Mouse (Mus musculus) CH12.LX (cell line): ENCODE results near the gene Pdss2. TPM values are rescaled to one million over a fixed set of nuclear protein-coding genes. Genes with fewer than 3 reads are reported as not detected.

Source experiments
- DNase-seq: peaks from one replicate; pipeline ENCODE4 v3.0.0-alpha.2; 2013; ENCODE audit errors: extremely low read depth
- H3K27ac ChIP-seq: 2 replicates; pipeline ENCODE4 v1.5.1; 2012; ENCODE audit warnings: low read depth, mild to moderate bottlenecking, control low read depth, moderate library complexity; ENCODE audit not compliant: insufficient read depth
- H3K27me3 ChIP-seq: replicated peaks from 2 replicates; pipeline ENCODE3; 2012; ENCODE audit warnings: inconsistent platforms
- H3K36me3 ChIP-seq, 2 experiments: replicated peaks in 1 of 2; 2 replicates each; pipeline versions ENCODE3 to v1.6.1; 2012; ENCODE audit warnings: inconsistent platforms in 1 of 2, low read length in 1 of 2, mild to moderate bottlenecking in 1 of 2, mixed read lengths in 1 of 2, moderate library complexity in 1 of 2; ENCODE audit not compliant: control insufficient read depth in 1 of 2, insufficient read depth in 1 of 2
- H3K4me1 ChIP-seq, 2 experiments: 2 replicates each; pipeline ENCODE4 v1.6.1; 2012; ENCODE audit warnings: inconsistent platforms in 1 of 2, moderate library complexity in 1 of 2; ENCODE audit not compliant: insufficient read depth in 2 of 2, control insufficient read depth in 1 of 2
- H3K4me2 ChIP-seq: 2 replicates; pipeline ENCODE4 v1.6.1; 2012; ENCODE audit warnings: low read depth, mild to moderate bottlenecking, control low read depth; ENCODE audit not compliant: poor library complexity, insufficient read depth, severe bottlenecking
- H3K4me3 ChIP-seq, 3 experiments: fragments of 150-350 bp in 1 of 3; sonication (generic) in 1 of 3; replicated peaks in 1 of 3; 2 replicates each; pipeline versions ENCODE3 to v1.5.1; 2011 to 2012; ENCODE audit warnings: low read depth in 2 of 3, low read length in 2 of 3, mild to moderate bottlenecking in 2 of 3, moderate library complexity in 2 of 3, control low read depth in 1 of 3, improper control_type of control experiment in 1 of 3, inconsistent platforms in 1 of 3, mixed read lengths in 1 of 3; ENCODE audit not compliant: poor library complexity in 1 of 3
- H3K79me2 ChIP-seq: replicated peaks from 2 replicates; pipeline ENCODE4 v1.6.1; 2012; ENCODE audit warnings: mild to moderate bottlenecking, moderate library complexity; ENCODE audit not compliant: control insufficient read depth, poor library complexity, insufficient read depth, severe bottlenecking; ENCODE audit errors: extremely low read depth
- H3K9ac ChIP-seq: 2 replicates; pipeline ENCODE4 v1.6.1; 2012; ENCODE audit warnings: low read depth, mild to moderate bottlenecking, control low read depth, moderate library complexity; ENCODE audit not compliant: insufficient read depth
- H3K9me3 ChIP-seq: replicated peaks from 2 replicates; pipeline ENCODE3; 2012; ENCODE audit warnings: low read length, inconsistent platforms, mixed read lengths
- CHD1 ChIP-seq: IDR thresholded peaks from 2 replicates; pipeline ENCODE4 v1.6.1; 2012; ENCODE audit warnings: low read depth, low read length, improper control_type of control experiment, inconsistent platforms
- CHD2 ChIP-seq: IDR thresholded peaks from 2 replicates; pipeline ENCODE4 v1.6.1; 2011; ENCODE audit warnings: low read length, improper control_type of control experiment
- CTCF ChIP-seq, 2 experiments: IDR thresholded peaks in 1 of 2; conservative IDR thresholded peaks in 1 of 2; 2 replicates each; pipeline ENCODE4 v1.5.1; 2011 to 2012; ENCODE audit warnings: low read depth in 2 of 2, low read length in 2 of 2, improper control_type of control experiment in 1 of 2, inconsistent platforms in 1 of 2, mild to moderate bottlenecking in 1 of 2, moderate library complexity in 1 of 2
- E2F4 ChIP-seq: IDR thresholded peaks from 2 replicates; pipeline ENCODE4 v1.6.1; 2011; ENCODE audit warnings: low read depth, low read length, improper control_type of control experiment; ENCODE audit not compliant: insufficient replicate concordance
- ELF1 ChIP-seq: IDR thresholded peaks from 2 replicates; pipeline ENCODE4 v1.6.1; 2014; ENCODE audit warnings: low read depth, mild to moderate bottlenecking, inconsistent platforms, low read length, improper control_type of control experiment
- ETS1 ChIP-seq: conservative IDR thresholded peaks from 2 replicates; pipeline ENCODE4 v1.6.1; 2012; ENCODE audit warnings: low read depth, mild to moderate bottlenecking, inconsistent platforms, low read length, improper control_type of control experiment, moderate library complexity
- HCFC1 ChIP-seq: IDR thresholded peaks from 2 replicates; pipeline ENCODE4 v1.6.1; 2012; ENCODE audit warnings: low read depth, mild to moderate bottlenecking, inconsistent platforms, low read length, improper control_type of control experiment
- IRF4 ChIP-seq: IDR thresholded peaks from 2 replicates; pipeline ENCODE4 v1.6.1; 2014; ENCODE audit warnings: low read depth, mild to moderate bottlenecking, inconsistent platforms, low read length, improper control_type of control experiment
- JUN ChIP-seq: IDR thresholded peaks from 2 replicates; pipeline ENCODE4 v1.6.1; 2011; ENCODE audit warnings: low read depth, mild to moderate bottlenecking, low read length, improper control_type of control experiment, moderate library complexity; ENCODE audit not compliant: insufficient read depth
- JUND ChIP-seq: conservative IDR thresholded peaks from 2 replicates; pipeline ENCODE4 v1.6.1; 2011; ENCODE audit warnings: low read depth, low read length, improper control_type of control experiment
- KAT2A ChIP-seq: IDR thresholded peaks from 2 replicates; pipeline ENCODE4 v1.6.1; 2012; ENCODE audit warnings: low read length, improper control_type of control experiment, inconsistent platforms; ENCODE audit not compliant: insufficient replicate concordance
- MAFK ChIP-seq: IDR thresholded peaks from 2 replicates; pipeline ENCODE4 v1.6.1; 2011; ENCODE audit warnings: low read length, improper control_type of control experiment; ENCODE audit not compliant: insufficient replicate concordance
- MAX ChIP-seq: IDR thresholded peaks from 2 replicates; pipeline ENCODE4 v1.6.1; 2011; ENCODE audit warnings: low read length, improper control_type of control experiment
- MAZ ChIP-seq: IDR thresholded peaks from 2 replicates; pipeline ENCODE4 v1.6.1; 2012; ENCODE audit warnings: low read depth, mild to moderate bottlenecking, inconsistent platforms, low read length, improper control_type of control experiment, moderate library complexity
- MEF2A ChIP-seq: IDR thresholded peaks from 2 replicates; pipeline ENCODE4 v1.6.1; 2014; ENCODE audit warnings: low read depth, mild to moderate bottlenecking, inconsistent platforms, low read length, improper control_type of control experiment, borderline replicate concordance
- MXI1 ChIP-seq: IDR thresholded peaks from 2 replicates; pipeline ENCODE4 v1.6.1; 2011; ENCODE audit warnings: mild to moderate bottlenecking, low read depth, low read length, improper control_type of control experiment
- MYC ChIP-seq: IDR thresholded peaks from 2 replicates; pipeline ENCODE4 v1.6.1; 2011; ENCODE audit warnings: low read depth, mild to moderate bottlenecking, improper control_type of control experiment, low read length
- NELFE ChIP-seq: IDR thresholded peaks from 2 replicates; pipeline ENCODE4 v1.6.1; 2011; ENCODE audit warnings: low read depth, low read length, improper control_type of control experiment
- POLR2A ChIP-seq: IDR thresholded peaks from 2 replicates; pipeline ENCODE4 v1.6.1; 2011; ENCODE audit warnings: low read depth, mild to moderate bottlenecking, improper control_type of control experiment, low read length
- POLR2AphosphoS2 ChIP-seq: IDR thresholded peaks from 2 replicates; pipeline ENCODE4 v1.6.1; 2011; ENCODE audit warnings: low read depth, low read length, improper control_type of control experiment
- RCOR1 ChIP-seq: conservative IDR thresholded peaks from 2 replicates; pipeline ENCODE4 v1.6.1; 2012; ENCODE audit warnings: low read depth, mild to moderate bottlenecking, inconsistent platforms, low read length, improper control_type of control experiment
- SIN3A ChIP-seq: IDR thresholded peaks from 2 replicates; pipeline ENCODE4 v1.6.1; 2012; ENCODE audit warnings: low read length, improper control_type of control experiment, inconsistent platforms
- SMC3 ChIP-seq: IDR thresholded peaks from 2 replicates; pipeline ENCODE4 v1.6.1; 2011; ENCODE audit warnings: low read depth, low read length, improper control_type of control experiment
- TBP ChIP-seq: conservative IDR thresholded peaks from 2 replicates; pipeline ENCODE4 v1.6.1; 2011; ENCODE audit warnings: low read depth, low read length, improper control_type of control experiment
- USF1 ChIP-seq: IDR thresholded peaks from 2 replicates; pipeline ENCODE4 v1.6.1; 2014; ENCODE audit warnings: low read depth, mild to moderate bottlenecking, inconsistent platforms, low read length, improper control_type of control experiment
- USF2 ChIP-seq: conservative IDR thresholded peaks from 2 replicates; pipeline ENCODE4 v1.6.1; 2011; ENCODE audit warnings: low read depth, low read length, improper control_type of control experiment
- dilution Hi-C: fragments of 300-500 bp; cut with MboI; formaldehyde crosslinking; loops from 2 replicates; pipeline ENCODE4 v1.14.3; 2020; ENCODE audit warnings: low sequenced_read_pairs; ENCODE audit not compliant: extremely low pct_unique_long_range_greater_than_20kb, extremely low pct_ligation_motif_present
- in situ Hi-C: fragments of 300-500 bp; cut with MboI; formaldehyde crosslinking; loops from 3 replicates; pipeline ENCODE4 v1.14.3; 2019; ENCODE audit warnings: low sequenced_read_pairs, low pct_ligation_motif_present, low pct_unique_long_range_greater_than_20kb, mixed read lengths
- polyA plus RNA-seq: library from polyadenylated mRNA; unstranded; fragments of >175 nt; gene quantifications from 2 replicates; pipeline ENCODE4 v1.2.1, GENCODE M21; 2012; ENCODE audit warnings: low read depth; ENCODE audit not compliant: insufficient read length
- total RNA-seq, 2 experiments: library from RNA; depleted of rRNA; stranded (reverse); fragments of 300-350 nt in 1 of 2; fragments of >200 nt in 1 of 2; gene quantifications; 2 replicates each; pipeline ENCODE4 v1.2.3; 2012 to 2014

Gene Pdss2
- total and polyA plus RNA-seq, 3 experiments, result 11.1 to 17.9 (median 14.3) TPM

DNA sequence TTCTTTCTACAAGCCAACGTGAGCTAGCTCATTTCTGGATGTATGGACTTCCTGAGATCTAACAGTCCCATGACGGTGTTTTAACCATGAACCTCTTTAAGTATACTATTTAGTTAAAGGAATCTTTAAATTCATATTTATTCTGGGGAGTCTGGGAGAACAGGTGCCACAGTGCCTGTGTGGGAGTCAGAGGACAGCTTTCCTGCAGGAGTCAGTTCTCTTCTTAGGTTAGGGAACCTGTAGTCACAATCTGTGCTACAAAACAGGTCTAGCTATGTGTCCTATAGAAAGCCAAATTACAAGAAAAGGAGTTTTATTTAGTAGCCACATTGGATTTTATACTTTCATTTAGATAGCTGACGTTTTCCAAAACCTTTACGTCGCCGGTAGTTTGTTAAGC is 141.7 kb downstream of the Pdss2 start:
- H3K4me3 ChIP-seq, result no peak overlapping the region
- H3K4me2 ChIP-seq, result no peak overlapping the region
- dilution Hi-C loops, result no loop called here
- H3K79me2 ChIP-seq, result no peaks in the 10 kb centered on the region
- peaks cover 0 to 32% of the 10 kb centered on the region in 2 experiments for H3K36me3 ChIP-seq
- in situ Hi-C loops, result no loop called here
- TF ChIP-seq IRF4, result no peak
- no peak for TF ChIP-seq USF2
- TF ChIP-seq KAT2A, result no peak
- no peak for TF ChIP-seq CTCF (conservative IDR thresholded peaks at IDR 0.05 in 1 of 2, IDR thresholded peaks at IDR 0.05 in 1 of 2; ENCODE audit: low read depth in 2 of 2, low read length in 2 of 2)
- TF ChIP-seq MAFK, result no peak
- no peak for TF ChIP-seq JUND
- TF ChIP-seq POLR2A, result no peak
- no peak for TF ChIP-seq NELFE
- no peak for TF ChIP-seq MAX
- no peak for TF ChIP-seq CHD1
- TF ChIP-seq MXI1, result no peak
- TF ChIP-seq SIN3A, result no peak
- TF ChIP-seq SMC3, result no peak
- TF ChIP-seq TBP, result no peak
- H3K27ac ChIP-seq, result no peak overlapping the region
- DNase-seq, result no peak
- H3K9me3 ChIP-seq, result no peaks in the 10 kb centered on the region
- H3K27me3 ChIP-seq, result no peaks in the 10 kb centered on the region
- H3K4me1 ChIP-seq, result peaks cover 0 to 10% of the 10 kb centered on the region in 2 experiments; a peak in 2 of 4 replicates
- H3K9ac ChIP-seq, result no peak overlapping the region

DNA sequence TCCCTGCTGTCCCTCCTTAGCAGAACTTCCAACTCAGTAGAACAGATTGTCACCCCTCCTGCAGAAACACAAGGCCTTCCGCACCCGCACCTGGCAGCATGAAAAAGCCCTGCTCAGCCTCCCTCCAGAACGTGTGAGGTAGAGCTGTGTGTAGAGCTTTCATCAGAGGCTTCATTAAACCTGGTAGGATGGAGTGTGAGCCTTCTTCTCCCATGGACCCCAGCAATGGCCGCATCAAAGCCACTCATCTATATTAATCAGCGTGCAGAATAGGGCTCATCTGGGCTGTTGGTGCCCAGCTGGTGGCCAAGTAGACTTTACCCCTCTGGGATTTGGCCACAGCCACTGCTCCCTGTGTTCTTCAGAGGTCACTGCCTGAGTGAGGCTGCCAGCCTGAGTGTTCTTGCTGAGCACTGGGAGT is 142.2 kb downstream of the Pdss2 start:
- H3K27me3 ChIP-seq, result no peaks in the 10 kb centered on the region
- H3K36me3 ChIP-seq, result peaks cover 0 to 35% of the 10 kb centered on the region in 2 experiments
- peaks cover 0 to 14% of the 10 kb centered on the region in 2 experiments; a peak in 2 of 4 replicates for H3K4me1 ChIP-seq
- no peak for TF ChIP-seq JUN
- TF ChIP-seq POLR2AphosphoS2, result no peak
- no peak for TF ChIP-seq MAZ
- no peak for TF ChIP-seq CTCF (conservative IDR thresholded peaks at IDR 0.05 in 1 of 2, IDR thresholded peaks at IDR 0.05 in 1 of 2; ENCODE audit: low read depth in 2 of 2, low read length in 2 of 2)
- no peak for TF ChIP-seq ETS1
- TF ChIP-seq MAFK, result no peak
- TF ChIP-seq IRF4, result no peak
- no peak for TF ChIP-seq E2F4
- no peak for TF ChIP-seq MAX
- no peak for TF ChIP-seq USF1
- TF ChIP-seq HCFC1, result no peak
- no peak for TF ChIP-seq MEF2A
- TF ChIP-seq TBP, result no peak
- no peak for TF ChIP-seq MYC
- no peak for TF ChIP-seq RCOR1
- no peak for TF ChIP-seq CHD2
- no peak for TF ChIP-seq ELF1
- no peaks in the 10 kb centered on the region for H3K79me2 ChIP-seq
- no peak overlapping the region for H3K4me2 ChIP-seq
- H3K4me3 ChIP-seq, result no peak overlapping the region
- no peaks in the 10 kb centered on the region for H3K9me3 ChIP-seq
- in situ Hi-C loops (no loop called here), dilution Hi-C loops (no loop called here)
- no peak for DNase-seq
- H3K9ac ChIP-seq, result no peak overlapping the region
- no peak overlapping the region for H3K27ac ChIP-seq
